Mouse (Mus musculus) CD4-positive, CD25-positive, alpha-beta regulatory T cell, adult 4 months (primary cell): Measurements from ENCODE around the gene Itga9. TPM values are rescaled to one million over a fixed set of nuclear protein-coding genes. Genes with fewer than 3 reads are reported as not detected.

Experiments used
- ATAC-seq: one replicate; pipeline ENCODE4 v1.8.0; 2017
- polyA plus RNA-seq, 2 experiments: library from polyadenylated mRNA; unstranded; fragments of 100-300 nt; shearing (Covaris generic); gene quantifications; one replicate each; pipeline ENCODE4 v1.2.1; 2017

The Itga9 gene
- polyA plus RNA-seq, 2 experiments from 2014 or later, result 0.41 to 1.0 TPM

DNA sequence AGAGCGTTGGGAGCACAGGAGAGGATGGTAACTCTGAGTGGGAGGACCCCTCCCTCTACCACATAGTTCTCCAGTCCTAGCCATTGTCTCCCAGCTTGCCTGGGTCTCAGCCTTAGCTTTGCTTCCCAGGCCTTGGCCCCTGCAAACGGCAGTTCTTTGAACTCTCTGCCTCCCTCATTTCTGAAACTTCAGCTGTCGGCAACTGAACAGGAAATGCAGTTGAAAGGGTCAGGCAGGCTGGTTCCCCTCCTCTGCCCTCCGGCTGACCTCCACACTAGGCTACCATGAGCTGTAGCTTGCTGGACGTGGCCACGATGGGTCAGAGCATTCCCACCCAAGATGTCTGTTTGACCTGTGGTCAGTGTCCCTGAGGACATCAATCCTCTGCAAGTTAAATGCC is 48.5 kb downstream of the Itga9 start:
- no peak for ATAC-seq

DNA sequence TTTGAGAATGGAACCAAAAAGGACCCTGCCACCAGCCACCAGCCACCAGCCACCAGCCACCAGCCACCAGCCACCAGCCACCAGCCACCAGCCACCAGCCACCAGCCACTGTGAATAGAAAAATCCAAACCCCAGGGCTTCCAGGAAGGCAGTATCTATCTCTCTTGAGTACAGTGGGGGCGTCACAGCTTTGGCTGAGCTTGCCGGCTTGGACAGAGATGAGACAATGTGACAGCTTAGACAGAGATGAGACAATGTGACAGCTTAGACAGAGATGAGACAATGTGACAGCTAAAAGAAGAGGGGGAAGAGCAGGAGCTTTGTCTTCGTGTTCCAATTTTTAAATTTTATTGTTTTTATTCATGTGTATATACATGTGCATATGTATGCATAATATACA is 49.2 kb downstream of the Itga9 start:
- no peak for ATAC-seq

DNA sequence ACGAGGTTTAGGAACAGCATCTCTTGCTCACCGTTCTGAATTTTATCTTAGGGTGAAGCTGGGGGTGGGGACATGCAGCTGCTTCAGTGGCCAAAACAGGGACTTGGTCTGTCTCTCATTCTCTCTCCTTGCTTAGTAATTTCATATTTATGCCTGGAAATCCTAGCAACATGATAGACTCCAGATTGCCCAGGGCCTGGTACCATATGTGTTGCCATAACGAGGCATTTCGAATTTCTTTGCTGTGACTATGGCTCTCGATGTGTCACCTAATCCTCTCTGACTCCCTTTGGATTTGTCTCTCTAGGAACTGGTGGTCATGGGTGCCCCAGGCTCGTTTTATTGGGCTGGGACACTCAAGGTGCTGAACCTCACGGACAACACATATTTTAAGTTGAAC is 51.7 kb downstream of the Itga9 start:
- no peak for ATAC-seq

DNA sequence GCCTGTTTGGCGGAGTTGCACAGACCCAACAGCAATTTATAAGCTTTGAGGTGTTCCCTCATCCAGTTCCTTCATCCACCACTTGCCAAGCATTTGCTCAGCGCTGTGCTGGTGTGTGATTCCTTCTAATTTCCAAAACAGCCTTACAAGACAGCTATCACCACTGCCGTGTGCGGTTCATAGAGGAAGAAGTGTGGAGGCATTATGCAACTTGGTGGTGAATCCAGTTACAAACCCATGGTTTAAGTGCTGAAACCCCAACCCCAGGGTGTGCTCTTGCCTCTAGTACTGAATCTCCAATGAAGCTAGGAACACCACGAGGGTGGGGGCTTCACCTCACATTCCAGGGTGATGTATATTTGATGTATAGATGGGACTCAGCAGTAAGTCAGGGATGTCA is 53.3 kb downstream of the Itga9 start:
- no peak for ATAC-seq

DNA sequence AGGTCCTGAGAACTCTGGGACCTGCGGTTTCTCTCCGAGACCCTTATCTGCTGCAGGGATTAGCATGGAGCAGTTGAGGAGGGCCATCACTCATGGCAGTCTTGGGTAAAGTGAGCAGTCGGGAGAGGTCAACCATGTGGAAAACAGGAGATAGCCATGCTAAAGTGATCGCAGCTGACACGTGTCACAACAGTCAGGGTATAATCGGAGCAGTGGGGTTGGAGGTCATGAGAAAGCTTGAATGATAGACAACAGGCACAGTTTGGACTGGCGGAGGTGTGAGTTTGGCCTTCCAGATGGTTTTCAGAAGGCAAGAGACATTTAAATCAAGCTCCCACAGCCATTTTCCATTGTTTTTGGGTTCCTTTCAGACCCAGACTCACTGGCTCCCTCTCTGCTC is 53.8 kb downstream of the Itga9 start:
- no peak for ATAC-seq

DNA sequence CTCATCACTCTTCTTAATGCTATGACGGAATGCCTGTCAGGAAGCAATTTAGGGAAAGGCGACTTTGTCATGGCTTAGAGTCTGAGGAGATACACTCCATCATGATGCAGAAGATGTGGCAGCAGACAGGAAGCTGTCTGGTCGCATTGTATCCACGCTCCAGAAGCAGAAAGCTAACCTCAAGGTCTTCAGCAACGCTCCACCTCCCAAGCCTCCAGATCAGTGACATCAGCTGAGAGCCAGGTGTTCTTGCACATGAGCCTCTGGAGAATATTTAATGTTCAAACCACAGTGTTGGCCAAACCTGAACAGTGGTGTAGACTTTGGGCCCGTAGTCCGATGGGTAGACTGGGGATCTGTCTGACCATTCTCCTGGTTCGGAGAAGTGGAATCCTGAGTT is 55.5 kb downstream of the Itga9 start:
- no peak for ATAC-seq

DNA sequence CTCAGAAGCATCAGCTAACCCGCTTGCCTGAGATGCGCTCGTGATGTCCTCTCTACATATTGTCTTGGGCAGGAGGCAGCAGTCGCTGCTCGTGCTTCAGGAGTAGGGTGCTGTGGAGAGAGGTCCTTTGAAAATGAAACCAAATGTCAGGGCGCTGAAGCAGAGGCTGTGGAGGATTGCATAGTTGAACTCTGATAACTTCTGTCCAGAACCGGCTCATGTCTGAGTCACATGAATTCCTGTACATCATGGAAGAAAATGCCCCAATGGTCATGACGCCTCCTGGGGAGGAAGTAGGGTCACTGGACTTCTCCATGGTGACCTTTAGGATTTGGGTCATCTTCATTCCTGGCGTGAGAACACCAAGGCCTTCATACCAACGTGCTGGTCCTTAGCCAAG is 56.0 kb downstream of the Itga9 start:
- peak; percentile 43 for ATAC-seq

DNA sequence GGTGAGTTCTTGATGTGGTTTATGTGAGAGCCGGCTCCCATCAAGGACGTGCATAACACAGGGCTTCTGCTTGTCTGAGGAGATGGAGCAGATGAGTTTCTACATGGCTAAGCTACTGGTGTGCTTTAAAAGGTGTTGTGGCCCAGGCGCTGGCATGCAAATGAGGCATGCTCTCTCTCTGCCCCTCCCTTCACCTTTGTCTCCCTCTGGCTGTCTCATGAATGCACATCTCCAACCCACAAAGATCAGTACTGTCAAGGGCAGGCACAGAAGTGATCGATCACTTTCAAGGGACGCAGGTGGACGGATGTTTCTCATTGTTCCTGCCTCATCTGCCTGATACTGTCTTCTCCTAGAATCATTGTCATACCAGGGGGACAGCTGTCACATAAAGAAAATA is 57.4 kb downstream of the Itga9 start:
- ATAC-seq, result no peak

DNA sequence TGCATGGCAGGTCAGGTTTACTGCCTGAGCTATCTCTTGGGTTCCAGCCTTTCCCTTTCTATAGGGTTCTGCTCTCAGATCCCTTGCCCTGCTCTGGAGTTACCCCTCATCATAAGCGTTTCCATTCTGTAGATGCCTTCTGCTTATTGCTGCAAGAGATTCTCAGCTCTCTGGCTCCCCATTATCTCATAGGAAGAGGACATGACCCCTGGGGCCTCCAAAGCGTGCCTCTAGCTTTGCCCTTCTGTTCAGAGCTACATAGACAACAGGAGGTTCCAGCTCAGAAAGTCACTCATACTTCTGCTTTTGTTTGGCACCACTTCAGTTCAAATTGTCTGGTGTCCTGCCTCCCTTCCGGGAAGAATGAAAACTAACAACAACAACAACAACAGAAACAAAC is 59.6 kb downstream of the Itga9 start:
- ATAC-seq, result no peak

DNA sequence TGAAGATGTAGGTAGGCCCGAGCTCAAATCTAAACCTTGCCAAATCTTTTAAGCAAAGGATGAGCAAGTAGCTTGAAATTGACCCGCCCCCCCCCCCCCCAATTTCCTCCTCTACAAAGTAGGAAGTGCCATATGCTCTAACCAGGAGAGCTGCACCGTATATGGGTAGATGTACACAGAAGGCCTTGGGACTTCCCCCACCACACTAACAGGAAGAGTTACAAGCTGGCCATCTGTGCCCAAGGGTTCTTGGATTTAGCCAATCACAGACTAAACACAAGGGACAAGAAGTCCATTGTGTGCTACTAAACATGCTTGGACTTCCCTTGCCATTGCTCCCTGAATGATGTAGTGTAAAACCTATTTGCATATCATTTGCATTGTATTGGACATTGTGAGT is 63.2 kb downstream of the Itga9 start:
- peak; percentile 94 for ATAC-seq

DNA sequence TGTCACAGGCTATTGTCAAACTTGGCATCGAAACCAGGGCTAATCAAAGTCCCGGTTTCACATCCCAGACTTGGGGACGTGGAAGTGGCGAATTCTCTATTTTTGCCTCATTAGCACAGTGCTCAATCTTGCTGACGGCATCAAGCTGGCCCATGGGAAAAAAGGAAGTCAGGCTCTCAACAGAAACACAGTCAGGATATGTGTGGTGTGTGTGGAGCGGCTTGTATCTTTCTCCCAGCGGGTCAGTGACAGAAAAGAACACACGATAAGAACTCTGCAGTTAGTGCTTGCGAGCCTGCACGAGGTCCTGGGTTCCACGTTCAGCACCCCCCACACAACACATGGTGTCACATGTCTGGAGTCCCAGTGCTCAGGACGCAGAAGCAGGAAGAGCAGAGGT is 67.8 kb downstream of the Itga9 start:
- no peak for ATAC-seq

DNA sequence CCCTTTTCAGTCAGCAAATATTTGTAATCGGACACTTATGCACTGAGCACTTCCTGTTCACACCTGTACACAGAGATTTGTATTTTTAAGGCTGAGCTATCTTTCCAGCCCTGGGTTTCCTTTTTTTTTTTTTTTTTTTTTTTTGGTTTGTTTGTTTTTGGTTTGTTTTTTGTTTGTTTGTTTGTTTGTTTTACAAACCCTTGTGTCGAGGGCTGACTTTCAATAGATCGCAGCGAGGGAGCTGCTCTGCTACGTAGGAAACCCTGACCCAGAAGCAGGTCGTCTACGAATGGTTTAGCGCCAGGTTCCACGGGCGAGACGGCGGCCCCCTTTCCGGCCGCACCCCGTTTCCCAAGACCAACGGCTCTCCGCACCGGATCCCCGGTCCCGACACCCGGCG is 68.3 kb downstream of the Itga9 start:
- no peak for ATAC-seq

DNA sequence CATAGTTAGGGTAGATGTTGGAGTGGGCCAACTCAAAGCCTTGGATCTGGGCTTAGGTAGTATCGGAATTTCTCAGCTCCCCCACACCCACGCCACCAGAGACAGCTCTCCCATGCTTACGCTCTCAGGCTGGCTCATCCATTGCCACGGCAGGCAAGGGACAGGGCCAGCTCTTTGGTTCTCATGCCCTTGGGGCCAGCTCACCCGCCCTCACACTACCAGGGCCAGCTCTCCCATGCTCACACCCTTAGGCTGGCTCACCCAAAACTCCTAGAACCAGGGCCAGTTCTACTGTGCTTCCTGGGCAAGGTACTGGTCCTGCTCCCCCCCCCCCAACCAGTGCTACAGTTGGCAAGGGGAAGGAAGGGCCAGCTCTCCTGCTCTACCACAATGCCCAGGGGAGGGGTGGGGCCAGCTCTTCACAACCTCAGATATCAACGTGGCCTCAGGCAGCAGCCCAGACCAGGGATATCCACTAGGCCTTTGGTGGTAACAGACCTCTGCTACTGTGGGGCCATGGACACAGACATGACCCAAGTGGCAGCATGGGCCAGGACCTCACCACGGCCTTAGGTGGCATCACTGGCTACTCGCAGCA is 69.2 kb downstream of the Itga9 start:
- ATAC-seq, result no peak

DNA sequence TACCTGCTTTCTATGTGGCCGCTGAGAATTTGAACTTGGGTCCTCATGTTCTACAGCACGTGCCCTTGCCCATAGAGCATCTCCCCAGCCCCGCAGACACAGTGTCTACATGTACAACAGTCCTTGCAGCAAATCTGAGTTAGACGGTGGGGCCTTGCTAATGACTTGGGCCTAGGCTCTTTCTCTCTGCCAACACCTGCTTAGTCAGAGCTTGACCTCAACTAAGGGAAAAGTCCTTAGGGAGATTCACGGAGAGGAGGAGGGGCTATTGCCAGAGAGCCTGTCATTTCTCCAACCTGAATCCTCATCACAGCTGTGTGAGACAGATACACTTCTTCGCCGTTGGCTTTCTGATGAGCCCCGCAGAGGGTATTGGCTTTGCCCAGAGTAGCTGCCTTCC is 70.2 kb downstream of the Itga9 start:
- ATAC-seq, result no peak

DNA sequence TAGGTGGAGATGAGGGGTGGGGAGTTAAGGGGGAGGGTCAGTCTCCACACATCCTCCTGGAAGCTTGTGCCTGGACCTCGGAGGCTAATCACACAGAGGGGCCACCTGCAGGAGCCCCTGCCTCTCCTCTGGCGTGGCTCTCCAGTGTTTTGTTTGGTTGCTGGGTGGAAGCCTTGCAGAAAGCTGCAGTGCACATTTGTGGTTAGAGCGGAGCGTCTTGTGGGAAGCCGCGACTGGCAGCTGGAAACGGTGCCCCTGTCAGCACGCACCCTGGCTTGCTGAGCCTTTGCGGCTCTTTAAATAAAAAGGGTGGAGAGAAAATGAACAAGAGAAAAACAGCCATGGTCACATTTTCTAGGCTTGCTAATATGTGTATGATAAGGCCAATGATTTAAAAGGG is 70.9 kb downstream of the Itga9 start:
- no peak for ATAC-seq

DNA sequence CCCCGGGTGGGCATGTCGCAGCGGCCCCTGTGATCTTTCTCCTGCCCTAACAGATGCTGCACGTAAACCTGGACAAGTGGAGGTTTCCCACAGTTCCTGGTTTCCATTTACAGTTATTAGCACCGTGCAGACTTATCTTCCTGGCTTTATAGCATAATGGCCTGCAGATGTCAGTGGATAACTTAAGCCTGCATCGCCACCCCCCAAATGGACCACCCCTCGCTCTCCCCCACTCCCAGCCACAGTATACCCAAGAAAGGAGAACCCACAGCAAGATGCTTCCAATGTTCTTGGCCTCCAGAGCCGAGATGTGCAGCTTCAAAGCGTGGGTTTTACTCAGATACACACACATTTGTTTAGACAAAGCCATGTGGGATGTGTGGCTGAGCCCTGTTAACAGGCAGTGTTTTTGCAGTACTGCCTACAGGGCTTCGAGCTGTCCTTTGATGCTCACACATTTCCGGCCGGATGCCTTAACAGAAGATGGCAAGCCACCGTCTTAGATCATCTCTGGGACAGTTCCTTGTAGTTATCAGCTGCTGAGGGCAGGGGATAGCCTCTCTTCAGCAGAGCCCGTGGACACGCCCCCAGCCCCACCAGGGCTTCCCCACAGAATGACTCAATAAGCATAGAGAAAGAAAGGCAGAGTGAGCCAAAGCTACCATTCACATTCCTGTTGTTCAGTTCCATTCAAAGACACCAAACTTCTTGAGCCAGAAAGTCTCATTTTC is 71.7 kb downstream of the Itga9 start:
- ATAC-seq, result peak; percentile 94

DNA sequence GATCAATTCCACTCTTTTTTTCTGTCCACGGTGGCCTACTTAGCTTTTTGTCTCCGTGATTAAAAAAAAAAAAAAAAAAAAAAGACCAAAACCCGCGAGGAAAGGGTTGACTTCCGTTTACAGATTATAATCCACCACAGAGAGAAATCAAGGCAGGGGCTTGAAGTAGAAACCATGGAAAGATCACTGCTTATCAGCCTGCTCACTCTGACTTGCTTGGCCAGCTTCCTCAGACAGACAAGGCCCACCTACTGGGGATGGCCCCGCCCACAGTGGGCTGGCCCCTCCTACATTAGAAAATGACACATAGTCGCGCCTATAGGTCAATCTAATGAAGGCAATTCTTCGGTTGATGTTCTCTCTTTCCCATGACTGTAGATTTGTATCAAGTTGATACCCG is 72.3 kb downstream of the Itga9 start:
- ATAC-seq, result peak; percentile 52

DNA sequence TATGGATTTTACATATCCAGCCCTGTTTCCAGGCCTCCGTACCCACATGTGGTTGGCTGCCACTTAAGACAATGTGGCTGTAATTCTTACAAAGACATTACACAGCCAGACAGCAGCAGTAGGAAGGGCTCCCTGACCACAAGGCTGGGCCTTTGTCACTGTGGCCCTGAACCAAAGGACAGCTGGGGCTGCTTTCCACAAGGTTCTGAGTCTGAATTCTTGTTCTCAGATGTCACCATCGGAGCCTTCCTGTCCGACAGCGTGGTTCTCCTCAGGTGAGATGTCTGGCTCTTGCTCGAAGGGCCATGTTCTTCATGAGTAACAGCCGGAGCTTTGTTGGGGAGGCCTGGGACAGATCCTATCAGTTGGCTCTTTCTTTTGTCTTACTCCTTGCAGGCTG is 75.0 kb downstream of the Itga9 start:
- no peak for ATAC-seq

DNA sequence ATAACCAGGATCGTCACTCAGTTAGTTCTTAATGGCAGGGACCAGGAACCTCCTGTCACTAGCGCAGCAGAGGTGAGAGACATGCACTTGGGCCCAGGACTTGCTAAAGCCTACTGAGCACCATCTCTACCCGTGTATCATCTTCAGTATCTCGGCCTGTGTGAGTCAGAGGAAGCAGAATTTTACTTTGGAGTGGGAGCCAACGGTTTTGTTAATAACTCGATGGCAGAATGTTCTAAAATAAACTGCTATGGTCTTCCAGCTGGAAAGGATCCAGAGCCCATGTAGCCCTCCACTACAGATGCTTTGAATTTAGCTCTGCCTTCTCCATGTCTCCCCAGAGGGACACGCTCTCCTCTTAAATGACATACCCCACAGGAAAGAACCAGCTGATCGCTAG is 75.7 kb downstream of the Itga9 start:
- ATAC-seq, result no peak

DNA sequence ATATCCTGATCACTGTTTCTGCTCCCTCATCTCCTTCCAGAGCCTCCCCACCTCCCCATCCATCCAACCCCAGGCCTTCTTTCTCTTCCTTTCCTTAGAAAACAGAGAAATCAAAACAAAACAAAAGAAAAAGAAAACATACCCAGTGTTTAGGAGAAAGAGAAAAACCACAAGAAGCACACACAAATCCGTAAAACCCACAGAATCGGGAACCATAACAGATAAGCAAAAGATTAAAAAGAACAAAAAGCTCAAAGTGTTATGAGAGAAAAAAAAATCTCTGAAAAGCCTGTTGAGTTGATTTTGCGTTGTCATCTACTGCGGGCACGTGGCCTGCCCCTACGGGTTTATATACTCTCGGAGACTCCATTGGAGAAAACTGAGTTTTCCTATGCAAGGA is 77.0 kb downstream of the Itga9 start:
- no peak for ATAC-seq

DNA sequence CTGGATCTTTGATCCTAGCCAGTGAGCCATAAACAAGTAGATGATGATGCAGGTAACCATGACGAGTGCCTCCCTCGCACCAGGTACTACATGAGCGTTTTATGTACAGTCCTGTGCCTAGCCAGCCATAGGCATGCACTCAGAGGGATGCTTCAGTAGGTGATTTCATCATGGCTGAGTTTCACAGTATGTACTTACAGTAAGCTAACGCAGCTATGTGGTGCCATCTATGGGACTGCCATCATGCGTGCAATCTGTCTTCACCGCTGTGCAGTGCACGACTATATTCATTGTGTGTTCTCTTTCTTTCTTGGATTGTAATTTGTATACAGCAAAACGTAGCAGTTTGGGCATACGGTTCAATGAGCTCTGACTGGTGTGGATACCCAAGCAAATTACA is 77.9 kb downstream of the Itga9 start:
- ATAC-seq, result peak; percentile 78

DNA sequence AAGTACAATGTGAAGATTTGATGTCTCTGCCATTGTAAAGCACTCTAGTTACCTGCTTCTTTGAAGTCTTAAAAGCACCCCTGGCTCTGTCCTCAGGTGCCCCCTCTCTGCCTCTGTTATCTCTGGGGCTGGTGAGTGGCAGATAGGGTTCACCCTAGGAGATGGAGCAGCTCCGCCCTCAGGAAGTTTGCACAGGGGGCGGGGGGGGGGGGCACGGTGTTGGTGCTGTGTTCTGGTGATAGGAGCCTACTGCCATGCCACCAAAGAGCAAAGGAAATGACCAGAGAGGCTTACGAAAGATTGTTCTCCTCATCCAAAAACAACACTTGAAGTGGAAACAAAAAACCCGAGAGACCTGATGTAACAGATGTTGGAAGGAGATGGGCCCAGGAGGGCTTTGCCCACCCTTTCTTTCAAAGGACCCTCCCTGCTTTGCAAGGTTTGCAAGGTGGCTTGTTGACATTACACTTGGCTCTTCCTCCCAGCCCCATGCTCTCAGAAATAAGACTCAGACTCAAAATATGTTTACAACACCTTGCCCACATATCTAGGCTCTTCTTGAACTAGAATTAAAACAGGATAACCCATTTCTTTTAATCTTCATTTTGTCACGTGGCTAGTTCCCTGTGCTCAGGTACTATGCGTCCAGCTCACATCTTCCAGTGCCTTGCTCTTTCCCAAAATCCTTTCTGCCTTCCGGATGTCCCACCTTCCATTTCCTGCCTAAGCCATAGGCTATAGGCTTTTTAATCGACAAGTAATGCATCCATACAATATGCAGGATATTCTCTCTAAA is 79.9 kb downstream of the Itga9 start:
- ATAC-seq, result peak; percentile 39

DNA sequence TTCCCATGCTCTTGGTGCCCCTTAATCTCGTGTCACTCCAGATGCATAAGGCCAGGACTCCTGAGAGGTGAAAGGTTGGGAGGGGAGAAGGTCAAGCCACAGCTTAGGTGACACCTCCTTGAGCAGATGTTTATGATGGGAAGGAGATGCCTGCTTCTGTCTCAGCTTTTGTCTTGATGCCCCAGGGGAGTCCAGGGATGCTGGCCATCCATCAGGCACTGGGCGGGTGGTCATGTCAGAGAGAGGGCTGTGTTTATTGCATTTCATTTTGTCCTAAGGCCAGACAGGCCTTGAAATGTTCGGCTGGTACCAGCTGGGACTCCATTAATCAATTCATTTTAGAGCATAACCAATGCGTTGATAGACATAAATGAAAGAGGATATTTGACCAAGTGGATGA is 81.8 kb downstream of the Itga9 start:
- no peak for ATAC-seq

DNA sequence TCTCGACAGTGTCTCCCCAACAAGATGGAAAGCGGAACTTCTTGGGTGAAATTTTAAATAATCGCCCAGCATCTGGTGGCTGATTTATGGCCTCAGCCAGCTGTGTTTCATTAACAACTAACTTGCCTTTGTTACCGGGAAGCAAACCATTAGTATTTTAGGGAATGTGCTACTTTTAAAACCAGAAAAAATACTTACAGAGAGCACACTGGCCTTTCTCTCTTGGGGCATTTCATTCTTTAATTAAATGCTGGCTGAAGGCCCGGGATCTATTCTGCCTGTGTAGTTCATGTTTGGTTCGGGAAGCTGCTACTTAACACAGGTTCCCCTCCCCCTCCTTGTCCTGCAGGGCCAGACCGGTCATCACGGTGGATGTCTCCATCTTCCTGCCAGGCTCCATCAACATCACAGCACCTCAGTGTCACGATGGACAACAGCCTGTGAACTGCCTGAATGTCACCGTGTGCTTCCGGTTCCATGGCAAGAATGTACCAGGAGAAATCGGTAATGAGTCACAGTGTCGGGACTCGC is 82.5 kb downstream of the Itga9 start:
- ATAC-seq, result no peak
